Mouse (Mus musculus) spleen, postnatal 36 days (tissue): ENCODE data around the gene Ccdc69.

Experiments used
- DNase-seq, 2 experiments: peaks; one replicate each; pipeline ENCODE4 v3.0.0; 2022; ENCODE audit warnings: low spot score in 2 of 2, mixed read lengths in 1 of 2

Gene Ccdc69

DNA sequence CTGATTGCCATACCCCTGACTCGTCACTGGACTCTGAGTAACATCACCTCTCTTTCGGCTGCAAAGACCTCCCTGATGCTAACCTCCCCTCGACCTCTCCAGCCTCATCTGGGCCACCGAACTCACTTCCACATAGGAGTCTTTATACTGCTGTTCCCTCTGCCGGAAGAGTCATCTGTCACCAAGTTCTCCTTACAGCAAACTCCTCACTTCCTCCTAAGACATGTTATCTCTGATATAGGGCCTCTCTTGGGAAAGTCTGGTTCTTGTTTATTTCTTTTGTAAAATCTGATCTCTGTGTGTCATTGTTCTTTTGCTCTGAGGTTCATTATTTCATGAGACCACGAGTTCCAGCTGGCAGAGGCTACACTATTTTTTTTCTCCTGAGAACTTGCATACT is 69.7 kb downstream of the Ccdc69 start:
- DNase-seq = no peak

DNA sequence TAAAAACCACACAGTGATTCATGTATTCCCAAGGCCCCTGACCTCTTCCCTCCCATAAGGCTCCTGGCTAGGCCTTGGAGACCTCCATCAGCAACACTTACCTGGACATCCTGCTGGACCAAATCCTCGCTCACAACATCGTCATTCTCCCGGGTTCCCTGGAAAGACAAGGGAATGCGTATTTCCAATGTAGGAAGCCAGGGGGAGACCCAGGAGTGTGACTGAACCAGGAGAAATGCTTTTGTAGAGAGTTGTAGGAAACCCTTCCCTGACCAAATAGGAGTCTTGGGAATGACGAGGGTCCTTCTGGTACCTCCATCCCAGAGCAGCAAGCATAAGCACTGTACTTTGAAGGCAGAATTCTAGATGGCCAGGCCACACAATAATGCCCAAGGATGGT is 72.2 kb downstream of the Ccdc69 start:
- DNase-seq = no peak

DNA sequence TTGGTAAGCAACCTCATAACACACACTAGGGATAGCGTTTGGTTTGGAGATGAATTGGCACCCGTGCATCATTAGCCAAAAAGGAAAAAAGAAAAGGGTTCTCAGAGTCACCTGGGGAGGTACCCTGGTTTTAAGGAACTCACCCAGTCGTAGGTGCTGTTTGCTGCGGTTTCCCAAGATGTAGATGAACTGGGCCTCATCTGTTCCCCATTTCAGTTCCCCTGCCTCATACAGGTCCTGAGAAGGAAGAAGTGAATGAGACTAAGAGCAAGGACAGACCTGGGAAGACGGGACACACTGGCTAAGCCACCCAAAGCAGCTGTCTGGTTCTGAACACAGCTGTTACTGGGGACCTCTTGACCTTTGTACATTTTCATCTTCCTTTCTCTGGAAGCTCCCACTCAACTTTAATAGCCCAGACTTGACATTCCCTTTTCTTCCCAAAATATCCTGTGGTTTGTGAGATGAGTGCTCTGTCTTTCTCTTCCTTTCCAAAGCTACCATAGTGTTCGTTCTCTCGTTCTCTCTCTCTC is 72.9 kb downstream of the Ccdc69 start:
- no peak for DNase-seq
